Mouse (Mus musculus) cerebellum, postnatal 36 days (tissue): Measurements from ENCODE around the gene Ces5a.
A peak's percentile ranks its signal among the peaks of the same experiment; 100 is the strongest.
"Not testable (repeated sequence)": the region's sequence is repeated elsewhere in the genome, so short reads cannot be mapped to it uniquely, and the experiment has no call there.

Experiments used
- DNase-seq, 2 experiments: peaks; one replicate each; pipeline ENCODE4 v3.0.0; 2021 to 2022; ENCODE audit warnings: mixed read lengths in 2 of 2

The Ces5a gene

GRCm38 (mm10) chr8:93535730-93536129 lies at the start of gene Ces5a:
Ces5a (minus strand) TSS chr8:93535830.
- no peak for DNase-seq

DNA sequence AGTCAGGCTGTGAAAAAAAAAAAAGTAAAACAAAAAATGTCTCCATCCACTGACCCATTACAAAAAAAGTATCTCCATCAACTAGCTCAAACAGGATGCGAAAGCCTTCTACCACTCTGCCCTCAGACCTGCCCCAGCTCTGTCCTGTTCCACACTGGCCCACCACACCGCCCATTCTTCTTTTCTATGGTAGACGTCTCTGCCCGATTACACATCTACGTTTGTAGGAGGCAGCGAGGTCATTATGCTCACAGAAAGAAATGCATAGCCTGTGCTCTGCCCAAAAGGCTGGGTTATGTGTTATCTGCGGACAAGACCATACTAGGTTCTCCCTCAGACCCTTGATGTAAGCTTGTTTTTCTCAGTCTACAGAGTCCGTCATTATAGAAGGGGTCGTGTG lies 37.2 kb upstream of the Ces5a start:
- DNase-seq, result no peak

DNA sequence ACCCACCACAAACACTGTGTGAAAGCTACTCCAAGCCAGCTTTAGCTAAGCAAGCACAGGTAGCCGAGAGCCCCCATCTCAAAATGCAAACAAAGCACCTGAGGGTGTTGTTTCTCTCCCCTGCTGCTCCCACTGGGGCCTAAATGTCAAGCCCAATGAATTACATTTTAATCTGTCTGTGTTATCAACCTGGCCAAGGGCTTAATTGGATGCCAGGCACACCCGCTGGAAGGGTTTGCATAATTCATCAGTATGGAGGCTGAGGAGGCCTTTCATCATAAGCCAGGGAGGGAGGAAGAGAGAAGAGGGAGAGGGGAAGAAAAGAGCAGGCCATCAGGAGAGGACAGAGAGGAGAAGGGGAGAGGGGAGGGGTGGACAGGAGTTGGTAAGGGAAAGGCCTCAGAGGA lies 36.5 kb upstream of the Ces5a start:
- peak in 1 of 2 experiments; percentile 34 for DNase-seq

DNA sequence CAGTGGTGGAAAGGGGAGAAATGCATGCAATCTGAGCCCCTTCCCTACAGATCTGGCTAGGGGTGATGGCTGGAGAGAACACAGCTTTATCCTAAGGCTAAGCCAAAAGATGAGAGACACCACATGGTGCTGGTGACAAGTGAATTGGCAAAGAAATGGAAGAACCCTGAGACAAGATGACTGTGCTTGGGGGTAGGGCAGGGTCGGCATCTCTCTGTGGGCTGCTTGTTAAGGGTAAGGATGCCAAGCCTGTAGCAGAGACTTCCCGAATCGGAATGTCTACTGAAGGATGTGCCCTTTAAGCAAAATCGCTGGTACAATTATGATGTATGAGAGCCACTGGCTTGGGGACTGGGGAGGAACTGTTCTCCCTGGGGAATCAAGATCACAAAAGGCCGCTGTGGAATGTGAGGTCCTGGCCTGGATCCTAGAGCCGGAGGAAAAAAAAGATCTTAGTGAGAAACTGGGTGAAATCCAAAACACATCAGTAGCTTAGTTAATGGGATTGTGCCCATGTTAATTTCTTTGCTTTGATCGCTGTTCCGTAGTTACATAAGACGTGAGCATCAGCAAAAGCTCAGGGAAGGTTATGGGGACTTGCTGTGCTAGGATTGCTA lies 35.8 kb upstream of the Ces5a start:
- peak; percentile 11 to 52 for DNase-seq

GRCm38 (mm10) chr8:93570186-93570530 lies 34.5 kb upstream of the Ces5a start:
- peak; percentile 18 to 51 for DNase-seq

DNA sequence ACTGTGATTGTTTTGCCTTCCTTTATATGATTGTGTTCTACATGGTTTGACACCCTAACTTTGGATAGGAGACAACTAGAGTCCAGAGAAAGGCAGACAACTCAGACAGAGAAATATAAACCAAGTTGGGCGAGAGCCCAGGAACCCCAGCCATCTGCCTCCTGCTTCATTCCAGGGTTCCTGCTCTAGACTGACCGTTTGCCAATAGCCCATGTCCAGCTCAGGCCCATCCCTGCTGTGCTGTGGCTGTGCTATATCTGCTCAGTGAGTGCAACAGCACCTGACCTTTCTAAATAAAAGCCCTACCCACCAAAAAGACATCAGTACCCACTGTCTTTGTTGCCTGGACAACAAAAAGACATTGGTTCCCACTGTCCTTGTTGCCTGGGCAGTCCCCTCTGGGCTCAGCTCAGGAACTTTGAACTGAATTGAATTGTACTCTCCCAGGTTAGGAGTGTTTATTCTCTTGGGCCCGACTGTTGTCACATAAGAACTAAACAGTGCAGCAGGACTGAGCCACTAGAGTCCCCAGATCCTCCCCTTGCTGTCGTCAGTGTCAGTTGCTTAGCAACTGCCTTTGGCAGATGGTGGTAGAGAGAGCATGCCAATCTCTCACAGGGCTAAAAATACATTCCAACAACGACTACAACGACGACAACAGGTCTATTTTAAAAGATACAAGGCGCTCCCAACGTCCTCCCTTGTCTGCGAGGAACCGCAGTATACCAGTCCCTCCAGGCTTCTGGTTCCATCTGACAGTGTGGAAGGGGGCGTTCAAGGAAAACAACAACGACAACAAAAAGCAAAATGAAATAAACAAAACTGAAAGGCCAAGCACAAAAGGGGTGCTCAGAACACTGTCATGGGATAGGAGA lies 33.9 kb upstream of the Ces5a start:
- DNase-seq, result peak; percentile 92 to 95

- no peak for DNase-seq
Observed at GRCm38 (mm10) chr8:93568666-93569065, 33.0 kb upstream of the Ces5a start.

- DNase-seq, result no peak
Observed at GRCm38 (mm10) chr8:93567086-93567485, 31.5 kb upstream of the Ces5a start.

DNA sequence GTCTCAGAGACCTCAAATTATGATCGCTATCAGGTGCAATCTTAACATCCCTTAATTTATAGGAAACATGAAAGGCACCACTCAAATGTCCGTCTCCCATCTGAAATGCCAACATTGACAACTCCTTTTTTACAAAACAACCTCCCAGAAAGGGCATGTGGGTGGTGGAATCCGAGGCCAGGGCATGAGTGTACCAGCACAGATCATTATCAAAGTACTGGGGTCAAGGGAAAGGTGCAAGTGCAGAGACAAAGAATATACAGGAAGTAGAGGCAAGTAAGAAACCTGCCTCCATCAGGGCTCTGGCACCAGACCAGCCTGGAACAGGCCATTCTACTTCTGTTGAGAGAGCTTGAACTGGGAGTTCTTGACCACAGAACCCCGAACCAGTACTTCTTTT lies 29.0 kb upstream of the Ces5a start:
- no peak for DNase-seq

DNA sequence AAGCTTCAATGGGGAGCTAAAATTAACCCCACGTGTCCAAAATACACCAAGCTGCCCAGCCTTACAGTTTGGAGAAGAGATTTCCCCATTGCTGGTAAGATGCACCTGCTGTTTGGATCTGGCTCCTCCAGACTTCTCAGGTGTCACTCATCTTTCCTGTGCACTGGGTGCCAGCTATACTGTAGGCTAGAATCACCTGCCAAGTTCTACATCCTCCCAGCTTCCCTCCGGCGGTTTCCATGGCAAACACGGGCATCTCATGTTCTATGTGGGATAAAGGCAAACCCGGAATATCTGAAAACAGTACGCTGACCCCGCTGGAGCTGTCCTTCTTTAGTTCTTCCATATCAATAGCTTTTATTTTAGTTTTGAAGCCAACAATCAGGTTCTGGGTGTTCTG lies 27.9 kb upstream of the Ces5a start:
- DNase-seq, result peak in 1 of 2 experiments; percentile 26

DNA sequence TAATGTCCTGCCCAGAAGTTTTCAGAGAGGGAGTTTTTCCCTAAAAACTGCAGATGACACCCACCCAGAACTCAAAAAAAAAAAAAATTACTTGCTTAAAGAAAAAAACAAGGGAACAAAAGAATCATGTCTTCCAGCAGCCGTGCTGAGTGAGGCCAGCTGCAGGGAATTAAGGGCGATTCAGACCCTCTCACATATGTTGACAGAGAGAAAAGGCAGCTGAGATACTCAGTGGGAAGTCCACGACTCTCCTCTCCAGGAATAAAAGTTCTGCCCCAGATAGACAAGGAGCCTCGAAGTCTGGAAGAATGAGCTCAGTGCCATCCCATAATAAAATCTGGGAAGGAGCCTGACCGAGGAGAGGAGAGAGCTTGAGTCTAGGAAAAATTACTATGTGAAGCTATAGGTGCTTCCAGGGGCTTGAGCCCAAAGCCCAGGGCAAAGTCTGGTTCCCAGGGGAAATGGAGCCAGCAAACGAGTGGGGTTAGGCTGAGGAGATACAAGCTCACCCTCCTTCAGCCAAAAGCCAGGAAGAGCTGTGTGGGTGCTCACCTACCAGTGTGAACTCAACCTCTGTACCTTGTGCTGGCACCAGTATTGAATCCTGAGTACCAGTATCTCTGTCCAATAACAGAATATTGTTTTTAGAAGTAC lies 27.1 kb upstream of the Ces5a start:
- DNase-seq, result no peak

DNA sequence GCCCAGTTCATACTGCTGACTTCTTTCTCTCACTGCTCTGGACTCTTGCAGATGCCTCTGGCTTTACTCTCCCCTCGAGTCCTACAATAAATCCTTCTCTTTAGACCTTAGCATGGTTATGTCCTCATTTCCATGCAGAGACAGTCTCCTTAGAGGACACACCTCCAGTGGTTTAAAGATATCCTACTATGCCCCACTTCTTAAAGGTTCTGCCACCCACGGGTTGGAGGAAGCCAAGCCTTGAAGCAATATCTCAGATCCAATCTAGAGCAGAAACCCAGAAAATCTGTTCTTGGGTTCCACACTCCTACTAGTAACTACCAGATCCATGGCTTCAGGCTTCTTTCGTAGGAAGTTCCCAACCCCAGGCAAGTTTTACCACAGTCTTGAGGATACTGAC lies 25.6 kb upstream of the Ces5a start:
- no peak for DNase-seq

- DNase-seq, result no peak
Observed at GRCm38 (mm10) chr8:93559696-93560095, 24.1 kb upstream of the Ces5a start.

DNA sequence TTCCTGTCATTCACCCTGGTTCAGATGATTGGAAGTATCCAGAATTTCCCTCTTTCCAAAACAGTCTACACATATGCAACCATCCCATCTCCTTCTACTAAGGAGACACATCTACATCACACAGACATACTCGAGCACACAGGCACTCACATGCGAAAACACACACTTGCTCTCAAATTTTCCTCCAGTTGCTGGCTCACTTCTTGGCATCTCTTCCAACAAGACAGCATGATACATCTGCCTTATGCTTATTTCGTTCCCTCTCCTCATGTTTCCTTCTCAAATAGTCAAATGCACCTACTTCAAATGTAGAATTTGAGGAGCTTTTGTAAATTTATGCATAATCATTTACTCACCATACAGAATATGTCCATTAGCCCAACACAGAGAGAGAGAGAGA lies 33.0 kb downstream of the Ces5a start:
- no peak for DNase-seq

DNA sequence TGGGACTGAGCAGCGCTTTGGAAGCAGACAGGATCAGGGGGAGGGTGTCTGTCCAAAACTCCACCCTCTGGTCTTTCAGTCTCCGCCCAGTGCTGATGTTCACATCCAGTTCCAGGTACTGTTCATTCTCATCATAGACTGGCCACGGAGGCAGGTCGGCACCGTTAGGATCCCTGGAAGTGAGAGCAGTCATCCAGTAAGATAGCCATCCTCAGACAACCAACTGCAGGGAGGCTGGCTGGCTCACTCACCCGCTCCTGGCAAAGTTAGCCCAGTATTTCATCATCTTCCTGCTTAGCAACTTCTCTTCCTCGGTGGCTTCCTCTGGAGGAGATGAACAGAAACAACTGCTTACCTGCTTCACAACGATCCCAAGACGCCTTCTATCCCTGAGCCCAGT lies 36.2 kb downstream of the Ces5a start:
- DNase-seq, result no peak

DNA sequence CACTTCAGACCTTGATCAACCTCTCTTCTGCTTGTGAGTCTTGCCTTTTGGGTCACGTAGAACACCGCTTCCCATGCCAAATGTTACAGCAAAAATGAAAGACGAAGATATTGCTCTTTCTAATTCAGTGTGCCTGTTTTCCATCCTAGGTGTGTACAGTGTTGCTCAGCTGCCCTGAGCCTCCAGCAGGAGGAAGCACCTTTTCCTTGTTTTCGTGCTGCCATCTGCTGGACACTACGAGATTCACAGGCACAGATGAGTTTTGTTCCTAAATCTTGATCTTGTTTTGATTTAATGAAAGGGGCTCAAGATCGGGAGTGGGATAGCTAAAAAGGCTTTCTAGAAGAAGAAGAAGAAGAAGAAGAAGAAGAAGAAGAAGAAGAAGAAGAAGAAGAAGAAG lies 40.3 kb downstream of the Ces5a start:
- peak; percentile 62 to 74 for DNase-seq

DNA sequence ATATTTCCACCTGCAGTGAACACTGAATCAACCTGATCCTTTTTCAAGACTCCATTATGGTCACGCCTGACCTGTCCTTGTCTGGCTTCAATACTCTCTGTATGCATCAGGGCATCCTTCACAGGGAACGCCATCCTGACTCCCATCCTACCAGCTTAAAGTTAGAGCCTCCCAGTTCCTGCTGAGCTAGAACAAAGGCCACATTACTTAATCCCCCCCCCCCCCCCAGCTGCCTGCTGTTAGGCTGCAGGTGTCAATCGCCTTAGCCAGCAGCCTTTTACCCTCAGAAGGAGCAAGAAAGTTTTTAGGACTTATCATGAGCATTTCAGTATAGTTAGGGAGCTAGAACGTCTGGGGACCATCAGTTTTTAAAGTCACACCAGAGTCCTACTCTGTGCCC lies 46.9 kb downstream of the Ces5a start:
- DNase-seq, result no peak

DNA sequence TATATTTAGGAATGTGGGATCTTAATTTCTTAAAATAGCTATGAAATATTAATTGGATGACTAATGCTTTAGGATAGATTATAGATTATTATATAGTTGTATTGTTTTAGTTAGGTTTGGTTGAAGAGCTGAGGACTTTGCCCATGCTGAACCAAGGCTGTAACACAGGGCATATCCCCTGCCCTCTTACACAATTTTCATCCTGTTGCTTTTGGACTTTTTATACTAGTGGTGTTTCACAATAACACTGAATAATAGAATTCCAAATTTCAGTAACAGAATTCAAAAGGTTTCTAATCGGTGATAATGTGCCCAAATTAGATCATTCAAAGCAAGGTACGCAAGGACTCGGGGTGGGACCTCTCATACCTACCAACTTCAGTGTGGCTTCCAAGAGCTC lies 57.4 kb downstream of the Ces5a start:
- DNase-seq, result no peak

- not testable (repeated sequence) for DNase-seq
Observed at GRCm38 (mm10) chr8:93469733-93470132, 65.9 kb downstream of the Ces5a start.

DNA sequence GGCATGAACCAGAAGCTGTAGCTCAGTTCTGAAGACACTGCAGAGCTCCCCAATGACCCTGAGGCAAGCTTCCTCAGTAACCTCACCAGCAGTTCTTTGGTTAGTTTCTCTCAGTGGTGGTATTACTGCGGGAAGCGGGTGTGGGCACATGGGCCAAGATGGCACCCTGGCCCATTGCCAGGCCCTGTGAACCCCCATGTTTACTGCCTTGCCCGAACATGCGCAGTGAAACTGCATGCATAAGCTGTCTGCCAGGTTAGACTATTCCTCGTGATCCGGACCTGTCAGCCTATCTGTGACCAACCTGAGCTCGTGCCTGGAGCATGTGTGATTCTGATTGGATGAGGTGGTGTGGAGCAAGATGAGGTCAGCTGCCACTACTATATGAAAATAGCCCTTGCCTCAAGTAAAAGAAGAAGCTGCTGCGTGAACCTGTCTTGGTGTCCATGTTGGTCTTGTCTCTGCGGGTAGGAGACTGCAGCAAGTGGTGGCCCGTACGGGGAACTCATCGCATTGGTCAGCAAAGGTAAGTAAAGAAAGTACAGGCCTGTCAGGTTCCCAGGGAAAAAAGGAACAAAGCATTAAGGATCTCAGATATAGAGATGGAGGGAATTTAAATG lies 81.3 kb downstream of the Ces5a start:
- no peak for DNase-seq
